In the genomic region with DNA sequence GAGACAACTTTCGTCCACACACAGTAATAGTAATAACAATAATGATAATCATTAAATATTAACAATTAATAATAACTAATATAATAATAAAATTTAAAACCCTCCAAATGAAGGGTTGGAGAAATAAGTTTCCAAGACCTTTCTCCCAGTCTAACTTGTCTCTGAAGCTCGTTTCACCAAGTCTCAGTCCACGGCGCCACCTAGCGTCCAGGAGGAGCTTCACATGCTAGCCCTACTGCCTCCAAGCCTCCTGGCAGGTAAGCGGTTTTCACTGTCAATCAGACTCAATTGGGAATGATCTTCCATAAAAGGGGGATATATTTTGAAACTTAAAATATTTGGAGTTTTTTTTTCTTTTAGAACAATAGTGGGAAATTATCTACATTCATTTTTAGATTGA, we compare ENCODE assay signal across 8 mouse cellular contexts. TPM values are rescaled to one million over a fixed set of nuclear protein-coding genes. Genes with fewer than 3 reads are reported as not detected.
A peak's percentile ranks its signal among the peaks of the same experiment; 100 is the strongest.
DNase-seq lines count a peak whose midpoint lies in the region; ATAC-seq and TF ChIP-seq lines count a peak whose summit lies in the region.

No protein-coding gene starts in this region.

- TF ChIP-seq CTCF in thymus, adult 2 months (IDR thresholded peaks at IDR 0.05; ENCODE audit: borderline replicate concordance, control insufficient read depth, extremely low read depth, insufficient read depth, low read length, poor library complexity), result peak; percentile 64; the same call in 1 of the 2 replicates

- no peaks in the 10 kb centered on the region for H3K36me3 ChIP-seq in ES-E14 (ENCODE audit: control insufficient read depth, insufficient read depth, low read length, poor library complexity, severe bottlenecking)
- no peaks in the 10 kb centered on the region for H3K36me3 ChIP-seq in forebrain, embryonic 16.5 days (ENCODE audit: control insufficient read depth, insufficient read depth)
- no peaks in the 10 kb centered on the region for H3K36me3 ChIP-seq in lung, embryonic 16.5 days (ENCODE audit: control insufficient read depth, insufficient read depth, low read length)
- H3K36me3 ChIP-seq in thymus, adult 2 months (ENCODE audit: control insufficient read depth, insufficient read depth, low read length), result no peaks in the 10 kb centered on the region

- 15% methylated on average over 6 of the region's 6 CpGs for WGBS in forebrain, embryonic 16.5 days
- WGBS in lung, embryonic 16.5 days, result 9% methylated on average over 6 of the region's 6 CpGs
- 11% methylated on average over 6 of the region's 6 CpGs for WGBS in thymus, adult 2 months

- H3K27me3 ChIP-seq in forebrain, embryonic 16.5 days (replicated peaks; ENCODE audit: control insufficient read depth, insufficient read depth, low read length), result no peaks in the 10 kb centered on the region
- H3K27me3 ChIP-seq in lung, embryonic 16.5 days (ENCODE audit: control insufficient read depth, insufficient read depth, low read depth, low read length), result no peaks in the 10 kb centered on the region
- no peaks in the 10 kb centered on the region for H3K27me3 ChIP-seq in thymus, adult 2 months (ENCODE audit: control insufficient read depth, insufficient read depth, low read length)

- H3K4me3 ChIP-seq in ES-E14 (ENCODE audit: insufficient read depth in 1 of 2, low read depth in 1 of 2, low read length in 2 of 2, poor library complexity in 1 of 2, severe bottlenecking in 1 of 2), result peak overlapping the region; percentile 49 to 56
- H3K4me3 ChIP-seq in forebrain, embryonic 16.5 days (replicated peaks; ENCODE audit: low read length), result no peak overlapping the region
- H3K4me3 ChIP-seq in lung, embryonic 16.5 days (ENCODE audit: low read length), result peak overlapping the region; percentile 28; the same call in 1 of the 2 replicates
- H3K4me3 ChIP-seq in thymus, adult 2 months (ENCODE audit: control insufficient read depth, insufficient read depth, low read length), result peak overlapping the region; percentile 30; the same call in 1 of the 2 replicates

- no peak overlapping the region for H3K9ac ChIP-seq in ES-E14 (ENCODE audit: insufficient read depth, low read depth, low read length, poor library complexity, severe bottlenecking)
- no peak overlapping the region for H3K9ac ChIP-seq in forebrain, embryonic 16.5 days (replicated peaks; ENCODE audit: low read depth, low read length)
- no peak overlapping the region for H3K9ac ChIP-seq in lung, embryonic 16.5 days (ENCODE audit: low read length)

- H3K9me3 ChIP-seq in ES-E14 (ENCODE audit: control insufficient read depth, insufficient read depth, low read depth, low read length), result no peaks in the 10 kb centered on the region
- H3K9me3 ChIP-seq in forebrain, embryonic 16.5 days (ENCODE audit: control insufficient read depth, low read length), result no peaks in the 10 kb centered on the region
- no peaks in the 10 kb centered on the region; the same call in 1 of the 2 replicates for H3K9me3 ChIP-seq in lung, embryonic 16.5 days (ENCODE audit: control insufficient read depth, low read length)

- peak; percentile 65 for ATAC-seq in forebrain, embryonic 16.5 days
- peak; percentile 19 to 60; a peak in 1 of 4 replicates for ATAC-seq in hematopoietic stem cell, adult 5-6 weeks (replicated peaks in 1 of 2; ENCODE audit: insufficient read depth in 1 of 2, low FRiP score in 2 of 2, low TSS enrichment in 1 of 2, low read depth in 1 of 2, poor library complexity in 2 of 2, severe bottlenecking in 2 of 2)
- peak; percentile 64; the same call in 1 of the 2 replicates for ATAC-seq in lung, embryonic 16.5 days (ENCODE audit: low read depth)

- in situ Hi-C loops in ES-E14 (cut with MboI; ENCODE audit: low sequenced_read_pairs in 2 of 2, unreplicated experiment in 2 of 2), result no loop called here

- no peak overlapping the region for H3K27ac ChIP-seq in ES-E14 (ENCODE audit: insufficient read depth, low read depth, low read length, poor library complexity, severe bottlenecking)
- no peak overlapping the region for H3K27ac ChIP-seq in forebrain, embryonic 16.5 days (ENCODE audit: low read length)
- no peak overlapping the region for H3K27ac ChIP-seq in lung, embryonic 16.5 days (ENCODE audit: low read length)
- no peak overlapping the region; the same call in 1 of the 2 replicates for H3K27ac ChIP-seq in thymus, adult 2 months (ENCODE audit: control insufficient read depth, insufficient read depth, low read length)

- no peak for TF ChIP-seq POLR2A in thymus, adult 2 months (IDR thresholded peaks at IDR 0.05; ENCODE audit: control insufficient read depth, extremely low read depth, insufficient read depth, low read length, poor library complexity)

- H3K4me2 ChIP-seq in forebrain, embryonic 16.5 days (ENCODE audit: low read length), result peak overlapping the region; percentile 35
- H3K4me2 ChIP-seq in lung, embryonic 16.5 days (ENCODE audit: low read depth, low read length), result peak overlapping the region; percentile 50; the same call in 1 of the 2 replicates

- no peaks in the 10 kb centered on the region; a peak in 2 of 4 replicates for H3K4me1 ChIP-seq in ES-E14 (ENCODE audit: control insufficient read depth in 2 of 2, insufficient read depth in 2 of 2, low read length in 2 of 2, poor library complexity in 1 of 2)
- 0 out of 2 replicates have a peak, but pooled peaks cover 4% of the 10 kb centered on the region for H3K4me1 ChIP-seq in forebrain, embryonic 16.5 days (replicated peaks; ENCODE audit: control insufficient read depth, insufficient read depth, low read length)
- H3K4me1 ChIP-seq in lung, embryonic 16.5 days (replicated peaks; ENCODE audit: control insufficient read depth, insufficient read depth, low read length), result peaks cover 6% of the 10 kb centered on the region; the same call in 1 of the 2 replicates
- peaks cover 6% of the 10 kb centered on the region; the same call in 1 of the 2 replicates for H3K4me1 ChIP-seq in thymus, adult 2 months (replicated peaks; ENCODE audit: control insufficient read depth, insufficient read depth, low read length)

- peak; percentile 83 for DNase-seq in ES-E14 (ENCODE audit: low read depth, low spot score)
- DNase-seq in cerebellum, adult 11-12 months, result peak; percentile 53
- peak; percentile 57 to 78 for DNase-seq in layer of hippocampus, adult 8-10 months (ENCODE audit: low spot score in 2 of 2)
- DNase-seq in ovary, adult 18-20 months (ENCODE audit: low spot score), result peak; percentile 52
- DNase-seq in thymus, adult 2 months, result peak; percentile 85

TF ChIP-seq in ES-E14, 5 proteins besides CTCF, POLR2A, EP300 and RAD21:
- TF ChIP-seq CHD2 (IDR thresholded peaks at IDR 0.05; ENCODE audit: low read depth, low read length) (no peak), ZC3H11A (IDR thresholded peaks at IDR 0.05; ENCODE audit: borderline replicate concordance, low read depth, low read length) (peak; percentile 59)

RNA-seq across cellular contexts. Expression of a gene that starts 20.6 kb away (rescaled TPM):
- 30.7 and 37.4 TPM in 2 replicates for total RNA-seq in ES-E14 (2012; rRNA removed)
- 13.4 and 14.0 TPM in 2 replicates for polyA plus RNA-seq in forebrain, embryonic 16.5 days (2015; fragmentation: Nextera tagmentation; extraction: Ambion mirVana)
- 24.2 and 36.3 TPM in 2 replicates for total RNA-seq in hematopoietic stem cell, adult 5-6 weeks (2017)
- 10 to 100 TPM; 35.9 to 48.6 (median 44.7) TPM for total RNA-seq in layer of hippocampus, adult 8-10 months (2022)
- 12.3 and 13.5 TPM in 2 replicates for polyA plus RNA-seq in lung, embryonic 16.5 days (2015; fragmentation: Nextera tagmentation; extraction: Ambion mirVana)
- polyA plus RNA-seq in thymus, adult 2 months (2012; rRNA removed), result 19.4 and 21.1 TPM in 2 replicates
